Mouse (Mus musculus): ENCODE data around the gene Cdh5. TPM values are rescaled to one million over a fixed set of nuclear protein-coding genes. Genes with fewer than 3 reads are reported as not detected.
"Not testable (repeated sequence)": the region's sequence is repeated elsewhere in the genome, so short reads cannot be mapped to it uniquely, and the experiment has no call there.

Cdh5 gene
- polyA plus RNA-seq, 1 experiment, result 34.6 TPM

DNA sequence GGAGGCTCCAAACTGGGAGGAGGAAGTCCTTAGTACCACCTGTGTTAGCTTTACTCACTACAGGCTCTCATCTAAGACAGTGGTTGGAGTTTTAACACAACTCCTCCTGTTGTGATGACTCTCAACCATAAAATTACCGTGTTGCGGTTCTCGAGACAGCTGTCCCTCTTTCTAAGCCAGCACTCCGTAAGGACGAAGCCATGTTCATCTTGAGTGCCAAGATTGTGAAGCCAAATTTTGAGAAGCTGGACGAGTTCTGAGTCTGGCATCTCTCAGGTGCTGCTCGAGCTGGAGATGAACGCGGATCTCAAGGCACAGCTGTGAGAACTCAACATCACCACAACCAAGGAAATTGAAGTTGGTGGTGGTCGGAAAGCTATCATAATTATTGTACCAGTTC is 30.5 kb upstream of the Cdh5 start:
- DNase-seq (ENCODE audit: low read depth), result no peak
- no peak for TF ChIP-seq POLR2A (IDR thresholded peaks at IDR 0.05; ENCODE audit: borderline replicate concordance, extremely low read depth, insufficient read depth, insufficient read length, poor library complexity, severe bottlenecking)
- no peak for TF ChIP-seq CTCF (IDR thresholded peaks at IDR 0.05; ENCODE audit: borderline replicate concordance, extremely low read depth, insufficient read depth, insufficient read length)

DNA sequence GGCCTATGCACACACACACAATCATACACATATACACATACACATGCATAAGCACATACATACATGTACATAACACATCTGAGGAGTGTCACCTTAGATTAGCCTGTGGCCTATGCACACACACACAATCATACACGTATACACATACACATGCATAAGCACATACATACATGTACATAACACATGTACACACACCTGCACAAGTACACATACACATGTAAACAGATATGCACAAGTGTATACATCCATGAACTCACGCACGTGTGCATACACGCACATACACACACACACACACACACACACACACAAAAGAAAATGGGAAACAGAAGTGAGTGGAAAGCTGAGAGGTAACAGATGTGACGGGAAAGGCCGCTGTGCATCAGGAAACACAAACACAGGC is 26.3 kb upstream of the Cdh5 start:
- TF ChIP-seq CTCF (IDR thresholded peaks at IDR 0.05; ENCODE audit: borderline replicate concordance, extremely low read depth, insufficient read depth, insufficient read length) (no peak), POLR2A (IDR thresholded peaks at IDR 0.05; ENCODE audit: borderline replicate concordance, extremely low read depth, insufficient read depth, insufficient read length, poor library complexity, severe bottlenecking) (no peak)
- no peak for DNase-seq (ENCODE audit: low read depth)

DNA sequence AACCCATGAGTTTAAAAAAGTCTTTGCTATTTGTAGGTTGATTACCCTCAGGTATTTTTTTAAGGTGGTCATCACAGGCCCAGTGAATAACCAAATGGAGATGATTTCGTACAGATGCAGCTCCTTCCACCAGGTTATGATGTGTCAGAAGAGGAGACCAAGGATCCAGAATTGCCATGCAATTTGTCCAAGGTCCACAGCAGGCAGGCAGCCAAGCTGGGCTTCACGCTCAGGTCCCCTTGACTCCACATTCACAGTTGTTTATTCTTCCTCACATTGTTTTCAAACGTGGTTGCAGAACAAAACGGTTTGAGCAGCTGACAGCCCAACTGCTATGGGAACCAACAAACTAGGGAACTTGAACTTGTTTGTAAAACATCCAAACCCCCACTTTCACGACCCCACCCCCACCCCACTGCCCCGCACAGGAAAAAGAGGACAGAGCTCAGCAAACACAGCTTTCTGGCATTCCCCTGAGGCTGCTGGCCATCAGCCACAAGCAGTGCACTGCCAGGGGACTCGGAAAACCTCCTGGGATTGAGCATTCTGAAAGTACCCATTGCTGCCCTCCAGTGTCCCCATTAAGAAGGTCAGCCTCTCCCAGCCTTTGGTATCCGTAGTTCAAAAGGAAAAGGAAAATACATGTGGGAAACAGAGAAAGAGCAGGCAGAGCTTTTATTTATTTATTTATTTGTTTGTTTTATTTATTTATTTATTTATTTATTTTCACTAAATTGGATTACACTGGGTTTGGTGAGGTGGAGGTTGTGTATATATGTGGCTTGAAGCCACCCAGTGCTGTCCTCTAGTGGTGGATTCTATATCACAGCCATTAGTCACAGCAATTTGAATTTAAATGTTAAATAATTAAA is 24.6 kb upstream of the Cdh5 start:
- TF ChIP-seq POLR2A (IDR thresholded peaks at IDR 0.05; ENCODE audit: borderline replicate concordance, extremely low read depth, insufficient read depth, insufficient read length, poor library complexity, severe bottlenecking) (no peak), CTCF (IDR thresholded peaks at IDR 0.05; ENCODE audit: borderline replicate concordance, extremely low read depth, insufficient read depth, insufficient read length) (peak; percentile 32; the same call in 1 of the 2 replicates)

DNA sequence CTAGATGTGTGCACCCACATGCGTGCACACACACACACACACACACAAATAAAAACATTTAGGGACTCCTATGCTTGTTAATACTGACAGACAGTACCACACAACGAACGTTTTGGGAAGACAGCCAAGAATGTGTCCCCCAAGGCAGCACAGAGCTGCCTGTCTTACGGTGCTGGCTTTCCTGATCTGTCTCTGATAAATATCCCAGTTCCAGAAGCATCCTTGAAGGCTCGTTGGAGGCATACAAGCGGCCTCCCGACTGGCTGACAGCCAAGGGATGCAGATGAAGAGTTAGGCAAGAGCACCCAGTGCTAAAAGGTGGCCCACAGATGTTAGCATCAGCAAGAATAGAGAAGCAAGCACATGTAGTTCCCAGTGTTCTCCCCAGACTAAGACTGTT is 23.3 kb upstream of the Cdh5 start:
- DNase-seq (ENCODE audit: low read depth), result peak; percentile 75

More for the DNA sequence above, 24.6 kb upstream of the Cdh5 start:
- peak; percentile 83 for DNase-seq (ENCODE audit: low read depth)

DNA sequence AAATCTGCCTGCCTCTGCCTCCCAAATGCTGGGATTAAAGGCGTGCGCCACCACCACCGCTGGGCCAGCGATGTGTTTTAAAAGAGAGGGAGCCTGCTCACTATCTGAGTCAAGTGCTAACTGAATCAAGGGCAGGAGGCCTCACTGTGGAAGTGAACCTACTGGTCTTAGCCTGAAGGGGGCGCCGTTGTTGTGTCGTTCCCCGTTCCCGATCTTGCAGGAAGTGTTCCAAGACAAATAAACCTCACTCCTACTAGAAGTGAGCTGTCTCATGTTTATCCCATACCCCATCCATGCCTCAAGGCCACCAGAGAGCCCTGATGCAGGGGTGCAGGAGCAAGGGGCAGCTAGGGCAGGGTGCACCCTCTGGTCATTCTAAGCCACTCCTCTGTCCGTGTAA is 16.1 kb upstream of the Cdh5 start:
- DNase-seq (ENCODE audit: low read depth), result no peak
- TF ChIP-seq POLR2A (IDR thresholded peaks at IDR 0.05; ENCODE audit: borderline replicate concordance, extremely low read depth, insufficient read depth, insufficient read length, poor library complexity, severe bottlenecking) (no peak), CTCF (IDR thresholded peaks at IDR 0.05; ENCODE audit: borderline replicate concordance, extremely low read depth, insufficient read depth, insufficient read length) (no peak)

More for the DNA sequence above, 23.3 kb upstream of the Cdh5 start:
- no peak for TF ChIP-seq CTCF (IDR thresholded peaks at IDR 0.05; ENCODE audit: borderline replicate concordance, extremely low read depth, insufficient read depth, insufficient read length)
- TF ChIP-seq POLR2A (IDR thresholded peaks at IDR 0.05; ENCODE audit: borderline replicate concordance, extremely low read depth, insufficient read depth, insufficient read length, poor library complexity, severe bottlenecking), result no peak

DNA sequence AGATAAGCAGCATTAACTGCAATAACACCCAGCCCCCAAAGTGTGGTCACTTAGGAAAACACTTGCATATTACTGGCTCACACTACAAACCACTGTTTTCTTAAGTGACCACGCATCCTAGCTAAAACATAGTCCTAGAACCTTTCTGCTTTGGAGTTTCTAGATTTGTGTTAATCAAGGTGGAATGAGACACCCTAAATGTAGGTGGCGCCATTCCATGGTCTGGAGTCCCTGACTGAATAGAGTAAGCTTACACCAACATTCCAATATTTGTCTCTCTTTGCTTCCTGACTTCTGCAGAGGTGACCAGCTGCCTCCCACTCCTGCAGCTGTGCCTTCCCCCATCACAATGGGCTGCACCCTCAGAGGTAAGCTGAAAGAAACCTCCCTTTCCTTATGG is 14.8 kb upstream of the Cdh5 start:
- TF ChIP-seq POLR2A (IDR thresholded peaks at IDR 0.05; ENCODE audit: borderline replicate concordance, extremely low read depth, insufficient read depth, insufficient read length, poor library complexity, severe bottlenecking), result no peak
- no peak for DNase-seq (ENCODE audit: low read depth)

DNA sequence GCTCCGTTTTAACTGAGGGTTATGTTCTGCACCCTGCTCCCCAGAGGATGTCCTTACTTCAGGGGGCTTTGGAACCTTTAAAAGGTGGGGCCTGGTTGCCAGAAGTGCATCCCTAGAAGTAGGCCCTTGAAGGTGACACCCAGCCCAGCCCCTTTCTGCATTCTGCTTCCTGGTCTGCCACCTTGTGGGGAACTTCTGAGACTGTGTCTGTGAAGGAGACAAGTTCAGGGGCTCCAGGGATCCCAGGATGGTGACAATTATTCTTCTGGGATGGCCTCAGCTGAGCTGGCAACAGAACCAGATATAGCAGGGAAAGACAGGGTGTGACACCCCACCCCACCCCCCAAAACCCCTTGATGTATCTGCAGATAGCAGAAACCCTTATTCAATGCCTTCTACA is 14.3 kb upstream of the Cdh5 start:
- DNase-seq (ENCODE audit: low read depth), result no peak
- TF ChIP-seq POLR2A (IDR thresholded peaks at IDR 0.05; ENCODE audit: borderline replicate concordance, extremely low read depth, insufficient read depth, insufficient read length, poor library complexity, severe bottlenecking), result no peak
- TF ChIP-seq CTCF (IDR thresholded peaks at IDR 0.05; ENCODE audit: borderline replicate concordance, extremely low read depth, insufficient read depth, insufficient read length), result no peak; the same call in 1 of the 2 replicates

DNA sequence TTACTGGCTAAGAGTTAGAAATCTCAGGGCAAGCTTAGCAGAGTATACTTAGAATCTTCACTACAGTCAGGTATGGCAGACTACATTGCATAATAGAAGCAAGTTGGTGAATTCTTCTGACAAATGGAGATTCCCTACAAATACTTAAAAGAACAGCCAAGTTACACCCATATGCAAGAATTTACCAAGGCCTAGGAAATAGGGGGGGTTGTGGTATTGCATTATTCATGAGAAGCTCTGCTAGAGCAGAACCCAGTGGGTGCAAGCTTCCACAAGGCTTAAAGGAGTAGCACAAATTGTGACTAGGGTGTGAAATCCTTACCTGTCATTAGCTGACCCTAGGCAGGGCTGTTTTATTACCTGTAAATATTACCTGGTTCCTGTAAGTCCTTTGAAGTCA is 13.5 kb upstream of the Cdh5 start:
- DNase-seq (ENCODE audit: low read depth), result not testable (repeated sequence)

DNA sequence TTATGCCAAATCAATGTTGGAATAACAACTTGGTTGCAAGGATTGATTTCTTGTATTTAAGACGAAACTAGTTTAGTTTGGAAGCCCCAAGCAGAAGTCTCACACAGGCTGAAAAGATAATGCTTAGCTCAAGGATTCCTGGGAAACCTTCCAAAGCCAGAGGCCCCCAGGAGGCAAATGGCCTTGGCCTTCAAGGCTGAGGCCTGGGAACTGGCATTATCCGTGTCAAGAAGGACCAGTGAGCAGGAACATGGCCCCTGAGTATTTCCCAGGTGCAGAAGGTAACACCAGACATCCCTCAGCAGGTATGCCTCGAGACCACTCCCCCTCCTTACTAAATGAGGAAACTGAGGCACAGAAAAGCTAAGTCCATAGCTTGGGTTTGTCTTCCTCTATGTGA is 12.5 kb upstream of the Cdh5 start:
- DNase-seq (ENCODE audit: low read depth), result no peak
- TF ChIP-seq POLR2A (IDR thresholded peaks at IDR 0.05; ENCODE audit: borderline replicate concordance, extremely low read depth, insufficient read depth, insufficient read length, poor library complexity, severe bottlenecking) (no peak), CTCF (IDR thresholded peaks at IDR 0.05; ENCODE audit: borderline replicate concordance, extremely low read depth, insufficient read depth, insufficient read length) (no peak)

DNA sequence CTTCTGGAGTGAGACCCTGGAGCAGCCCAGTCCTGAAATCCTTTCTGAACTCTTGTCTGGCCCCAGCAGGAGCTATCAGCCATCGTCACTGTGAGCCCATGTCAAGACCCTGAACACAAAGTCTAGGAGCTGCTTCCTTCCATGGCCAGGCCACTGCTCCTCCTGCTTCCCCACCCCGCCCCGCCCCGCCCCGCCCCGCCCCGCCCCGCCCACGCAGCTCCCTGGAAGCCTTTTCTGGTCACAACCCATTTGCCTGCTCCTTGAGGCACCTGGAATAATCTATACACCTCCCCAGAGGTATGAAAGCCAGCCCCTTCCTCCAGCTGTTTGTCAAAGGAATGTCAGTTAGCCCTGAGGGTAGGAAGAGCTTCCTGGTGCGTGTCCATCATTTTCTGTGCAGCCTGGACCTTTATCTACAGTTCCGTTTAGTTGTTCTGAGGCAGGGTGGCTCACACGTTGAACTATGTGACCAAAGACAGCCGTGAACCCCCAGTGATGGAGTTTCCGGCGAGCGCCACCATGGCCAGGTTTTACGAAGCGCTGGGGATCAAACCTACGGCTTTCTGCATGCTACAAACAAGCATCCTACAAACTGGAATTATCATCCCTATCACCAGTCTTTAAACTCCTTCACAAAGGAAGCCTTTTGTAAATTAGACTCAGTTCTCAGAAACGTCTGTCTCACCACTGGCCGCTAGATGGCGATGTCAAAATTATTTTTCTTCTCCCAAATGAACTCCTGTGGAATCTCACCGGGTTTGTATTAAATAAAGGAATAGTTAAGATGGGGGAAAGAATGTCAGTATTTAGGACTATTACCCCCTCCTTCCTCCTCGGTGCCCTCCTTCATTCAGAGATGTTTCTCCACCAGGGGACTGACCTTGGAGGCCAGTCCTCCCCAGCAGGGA is 10.2 kb upstream of the Cdh5 start:
- peak; percentile 31; the same call in 1 of the 2 replicates for TF ChIP-seq CTCF (IDR thresholded peaks at IDR 0.05; ENCODE audit: borderline replicate concordance, extremely low read depth, insufficient read depth, insufficient read length)
- DNase-seq (ENCODE audit: low read depth), result peak; percentile 66

DNA sequence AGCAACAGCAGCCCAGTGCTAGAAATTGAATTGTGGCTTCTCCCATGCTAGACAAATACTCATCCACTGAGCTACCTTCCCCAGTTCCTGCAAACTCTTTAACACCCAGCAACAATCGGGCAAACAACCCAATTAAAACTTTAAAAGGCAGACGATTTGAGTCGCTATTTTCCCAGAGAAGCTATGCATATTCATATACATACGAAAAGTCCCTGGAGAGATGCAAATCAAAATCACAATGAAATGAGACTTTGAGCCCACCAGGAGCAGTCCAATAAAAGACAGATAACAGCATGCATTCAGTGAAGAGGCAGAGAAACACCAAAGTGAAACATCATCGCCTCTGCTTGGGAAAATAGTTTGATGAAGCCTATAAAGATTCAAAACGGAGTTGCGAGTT is 8.1 kb upstream of the Cdh5 start:
- TF ChIP-seq POLR2A (IDR thresholded peaks at IDR 0.05; ENCODE audit: borderline replicate concordance, extremely low read depth, insufficient read depth, insufficient read length, poor library complexity, severe bottlenecking) (no peak), CTCF (IDR thresholded peaks at IDR 0.05; ENCODE audit: borderline replicate concordance, extremely low read depth, insufficient read depth, insufficient read length) (no peak)
- no peak for DNase-seq (ENCODE audit: low read depth)

DNA sequence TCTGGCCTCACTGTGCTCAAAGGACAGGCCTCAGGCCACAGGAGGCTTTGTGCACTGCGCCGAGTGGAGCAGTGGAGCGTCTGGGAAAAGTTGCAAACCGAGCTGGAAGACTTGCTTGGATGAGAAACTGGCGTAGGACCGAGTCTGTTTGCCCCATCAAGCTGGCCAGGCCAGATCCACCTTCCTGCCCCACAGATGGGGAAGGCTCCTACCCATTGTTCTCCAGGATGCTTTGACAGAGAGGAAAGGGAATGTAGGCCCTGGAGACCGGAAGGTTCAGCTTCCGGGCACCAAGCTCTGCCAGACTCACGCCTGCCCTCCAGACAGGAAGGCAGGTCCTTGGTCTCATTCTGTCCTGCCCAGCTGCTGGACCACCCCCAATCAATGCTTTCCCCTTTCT is 5.8 kb upstream of the Cdh5 start:
- DNase-seq (ENCODE audit: low read depth), result no peak
- TF ChIP-seq CTCF (IDR thresholded peaks at IDR 0.05; ENCODE audit: borderline replicate concordance, extremely low read depth, insufficient read depth, insufficient read length) (no peak), POLR2A (IDR thresholded peaks at IDR 0.05; ENCODE audit: borderline replicate concordance, extremely low read depth, insufficient read depth, insufficient read length, poor library complexity, severe bottlenecking) (no peak)

Data from brain, embryonic 14.5 days (tissue).